Mouse (Mus musculus) neural tube, embryonic 14.5 days (tissue): ENCODE data around the gene Dnal1. TPM values are rescaled to one million over a fixed set of nuclear protein-coding genes. Genes with fewer than 3 reads are reported as not detected.

Experiments used
- ATAC-seq: fragments of 200-750 bp; cut with Nextera tagmentation; 2 replicates; pipeline ENCODE4 v1.8.0; 2017; ENCODE audit warnings: low read depth, mild to moderate bottlenecking, moderate TSS enrichment, moderate library complexity
- H3K27ac ChIP-seq: fragments of 300-500 bp; sonication (generic); 2 replicates; pipeline ENCODE4 v1.5.1; 2014; ENCODE audit warnings: low read depth, mild to moderate bottlenecking, control low read depth, low read length, moderate library complexity, mixed read lengths
- H3K27me3 ChIP-seq: fragments of 300-500 bp; sonication (generic); 2 replicates; pipeline ENCODE4 v1.6.1; 2014; ENCODE audit warnings: low read length; ENCODE audit not compliant: control insufficient read depth, insufficient read depth
- H3K36me3 ChIP-seq: fragments of 300-500 bp; sonication (generic); 2 replicates; pipeline ENCODE4 v1.6.1; 2014; ENCODE audit warnings: low read length, mixed read lengths; ENCODE audit not compliant: control insufficient read depth, insufficient read depth
- H3K4me1 ChIP-seq: fragments of 300-500 bp; sonication (generic); 2 replicates; pipeline ENCODE4 v1.6.1; 2014; ENCODE audit warnings: low read length; ENCODE audit not compliant: control insufficient read depth, insufficient read depth
- H3K4me2 ChIP-seq: fragments of 300-500 bp; sonication (generic); 2 replicates; pipeline ENCODE4 v1.6.1; 2014; ENCODE audit warnings: mild to moderate bottlenecking, low read depth, low read length, control low read depth
- H3K4me3 ChIP-seq: fragments of 300-500 bp; sonication (generic); 2 replicates; pipeline ENCODE4 v1.5.1; 2014; ENCODE audit warnings: low read depth, low read length, control low read depth, mixed read lengths
- H3K9ac ChIP-seq: fragments of 300-500 bp; sonication (generic); replicated peaks from 2 replicates; pipeline ENCODE4 v1.6.1; 2014; ENCODE audit warnings: low read depth, mild to moderate bottlenecking, control low read depth, low read length, mixed read lengths
- H3K9me3 ChIP-seq: fragments of 300-500 bp; sonication (generic); 2 replicates; pipeline ENCODE4 v1.6.1; 2016; ENCODE audit warnings: low read length; ENCODE audit not compliant: control insufficient read depth
- WGBS: fragments of 180-500 bp; shearing (Covaris S2); extraction: QIAGEN DNeasy Blood & Tissue Kit; methylation state at CpG from one replicate; pipeline ENCODE4 v1.1.7; 2014; 5-methylcytosine and 5-hydroxymethylcytosine counted together
- polyA plus RNA-seq: library from polyadenylated mRNA; unstranded; fragments of >200 nt; fragmentation: Nextera tagmentation; extraction: Ambion mirVana; gene quantifications from 2 replicates; pipeline ENCODE4 v1.2.1, GENCODE M21; 2014

The Dnal1 gene
- polyA plus RNA-seq, 1 experiment from 2014 or later = 6.9 TPM

DNA sequence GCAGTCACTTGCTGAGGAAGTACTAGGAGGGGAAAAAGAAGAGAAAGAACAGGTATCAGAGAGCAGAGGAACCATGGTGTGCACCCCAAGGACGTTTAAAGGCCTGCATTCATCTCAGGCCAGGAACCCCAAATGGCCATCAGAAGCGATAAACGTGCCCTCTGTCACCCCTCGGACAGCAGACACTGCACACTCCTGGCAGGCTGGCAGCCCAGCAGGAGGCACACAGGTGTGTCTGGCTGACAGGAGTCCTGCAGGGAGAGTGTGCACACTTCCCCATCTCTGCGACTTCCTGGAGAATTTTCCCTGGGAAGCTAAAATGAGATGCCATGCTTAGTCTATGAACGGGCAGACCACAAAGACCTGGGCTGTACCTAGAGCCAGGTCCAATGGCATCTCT, 39.2 kb downstream of the Dnal1 start:
- H3K27ac ChIP-seq = no peak overlapping the region
- WGBS = 78% methylated on average over 6 of the region's 6 CpGs
- H3K4me2 ChIP-seq = no peak overlapping the region
- ATAC-seq = no peak
- peaks cover 18% of the 10 kb centered on the region for H3K36me3 ChIP-seq
- H3K9me3 ChIP-seq = no peaks in the 10 kb centered on the region
- no peak overlapping the region for H3K4me3 ChIP-seq
- H3K27me3 ChIP-seq = no peaks in the 10 kb centered on the region
- H3K4me1 ChIP-seq = no peaks in the 10 kb centered on the region
- no peak overlapping the region for H3K9ac ChIP-seq

DNA sequence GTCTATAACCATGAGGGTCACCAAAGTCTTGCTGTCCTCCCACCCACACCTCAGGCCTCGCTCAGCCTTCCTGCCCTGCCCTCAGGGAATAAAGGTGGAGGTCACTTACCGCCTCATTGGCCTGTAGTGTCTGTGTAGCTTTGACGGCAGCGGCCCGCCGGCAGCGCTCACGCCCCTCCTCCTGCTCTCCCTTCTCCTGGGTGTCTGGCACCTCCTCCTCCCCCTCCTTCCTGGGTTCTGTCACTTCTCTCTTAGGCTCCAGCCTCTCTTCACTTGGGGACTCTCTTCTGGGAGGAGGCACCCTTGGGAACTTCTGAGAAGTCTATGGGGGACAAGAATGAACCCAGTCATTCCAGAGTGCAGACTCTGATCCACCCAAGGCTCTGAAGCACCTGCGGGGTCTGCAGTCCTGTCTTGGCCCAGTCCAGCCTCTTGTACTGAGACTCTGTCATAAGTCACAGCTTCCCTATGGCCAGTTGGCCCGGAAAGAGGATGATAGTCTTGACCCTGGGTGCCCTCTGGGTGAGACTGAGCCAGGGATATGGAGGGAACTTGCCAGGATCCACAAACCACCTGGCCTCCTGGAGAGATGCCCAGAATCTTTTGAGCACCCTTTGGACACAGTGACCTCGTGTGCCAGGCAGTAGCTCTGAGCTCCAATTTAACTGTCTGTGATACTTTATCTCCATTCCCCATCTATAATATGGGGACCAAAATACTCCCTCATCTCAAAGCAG, 40.8 kb downstream of the Dnal1 start:
- no peak overlapping the region for H3K27ac ChIP-seq
- 62% methylated on average over 11 of the region's 11 CpGs for WGBS
- no peaks in the 10 kb centered on the region for H3K4me1 ChIP-seq
- ATAC-seq = no peak
- no peak overlapping the region for H3K9ac ChIP-seq
- no peaks in the 10 kb centered on the region for H3K27me3 ChIP-seq
- no peak overlapping the region for H3K4me2 ChIP-seq
- no peaks in the 10 kb centered on the region for H3K9me3 ChIP-seq
- no peak overlapping the region for H3K4me3 ChIP-seq
- H3K36me3 ChIP-seq = peaks cover 22% of the 10 kb centered on the region

DNA sequence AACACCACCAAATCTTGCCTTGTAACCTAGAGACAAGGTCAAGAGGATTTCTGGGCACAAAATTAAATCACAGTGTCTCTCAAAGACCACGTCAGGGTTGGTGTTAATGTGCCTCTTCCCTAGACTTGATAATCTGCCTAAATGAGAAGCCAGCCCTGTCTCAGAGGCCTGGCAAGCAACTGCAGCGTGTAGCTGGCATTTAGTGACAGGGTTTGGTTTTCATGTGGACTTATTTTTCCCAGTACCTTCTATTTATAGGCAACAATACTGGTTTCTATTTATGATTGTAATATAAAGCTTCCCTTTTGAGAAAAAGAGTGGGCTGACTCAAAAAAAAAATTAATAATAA, 41.3 kb downstream of the Dnal1 start:
- Histone ChIP-seq H3K4me3 (no peak overlapping the region), H3K9me3 (no peaks in the 10 kb centered on the region), H3K4me1 (no peaks in the 10 kb centered on the region), H3K9ac (no peak overlapping the region), H3K4me2 (no peak overlapping the region), H3K27me3 (no peaks in the 10 kb centered on the region), H3K36me3 (peaks cover 22% of the 10 kb centered on the region), H3K27ac (no peak overlapping the region)
- 87% methylated on average over 2 of the region's 2 CpGs for WGBS
- ATAC-seq = no peak

DNA sequence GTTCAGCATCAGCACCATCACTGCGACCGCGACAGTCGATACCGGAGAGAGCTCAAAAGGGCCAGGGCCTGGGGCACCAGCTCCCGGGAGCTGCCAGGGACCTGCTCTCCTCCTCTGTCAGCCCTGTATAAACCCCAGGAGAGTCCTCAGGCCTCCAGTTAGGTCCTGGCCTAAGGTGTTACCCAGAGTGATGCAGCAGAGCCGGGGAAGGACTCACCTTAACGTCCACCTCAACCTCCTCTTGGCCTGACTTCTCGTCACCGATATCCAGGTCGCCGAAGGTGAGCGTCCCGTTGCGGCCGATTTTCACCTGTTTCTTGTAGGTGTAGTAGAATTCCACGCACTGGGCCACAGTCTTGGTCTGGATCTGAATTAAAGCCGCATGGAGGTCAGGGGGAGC, 42.0 kb downstream of the Dnal1 start:
- 94% methylated on average over 18 of the region's 18 CpGs for WGBS

DNA sequence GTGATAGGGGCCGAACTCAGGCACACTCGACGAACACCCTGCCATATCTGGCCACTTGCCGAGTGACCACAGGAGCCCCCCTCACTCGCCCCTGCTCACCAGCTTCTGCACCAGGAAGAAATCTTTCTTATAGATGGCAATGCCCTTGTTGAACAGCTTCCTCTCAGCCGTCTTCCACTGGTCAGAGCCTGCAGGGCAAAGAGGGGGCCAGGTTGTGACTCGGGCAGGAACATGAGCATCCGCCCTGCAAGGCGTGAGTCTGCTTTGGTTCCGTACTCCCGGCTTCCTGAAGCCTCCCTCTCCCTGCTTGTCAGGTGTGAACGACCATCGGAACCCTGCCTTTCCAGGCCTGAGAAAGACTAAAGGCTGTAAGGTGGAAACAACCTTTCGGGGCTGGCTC, 44.0 kb downstream of the Dnal1 start:
- ATAC-seq = no peak
- H3K4me2 ChIP-seq = no peak overlapping the region
- H3K4me3 ChIP-seq = no peak overlapping the region
- peaks cover 10% of the 10 kb centered on the region for H3K36me3 ChIP-seq
- H3K9me3 ChIP-seq = no peaks in the 10 kb centered on the region
- 94% methylated on average over 14 of the region's 14 CpGs for WGBS
- H3K4me1 ChIP-seq = no peaks in the 10 kb centered on the region
- no peak overlapping the region for H3K9ac ChIP-seq
- no peaks in the 10 kb centered on the region for H3K27me3 ChIP-seq
- no peak overlapping the region for H3K27ac ChIP-seq

More for the DNA sequence above, 42.0 kb downstream of the Dnal1 start:
- Histone ChIP-seq H3K9me3 (no peaks in the 10 kb centered on the region), H3K27me3 (no peaks in the 10 kb centered on the region), H3K4me3 (no peak overlapping the region), H3K4me2 (no peak overlapping the region), H3K36me3 (peaks cover 22% of the 10 kb centered on the region), H3K9ac (no peak overlapping the region), H3K27ac (no peak overlapping the region), H3K4me1 (no peaks in the 10 kb centered on the region)
- ATAC-seq = no peak

DNA sequence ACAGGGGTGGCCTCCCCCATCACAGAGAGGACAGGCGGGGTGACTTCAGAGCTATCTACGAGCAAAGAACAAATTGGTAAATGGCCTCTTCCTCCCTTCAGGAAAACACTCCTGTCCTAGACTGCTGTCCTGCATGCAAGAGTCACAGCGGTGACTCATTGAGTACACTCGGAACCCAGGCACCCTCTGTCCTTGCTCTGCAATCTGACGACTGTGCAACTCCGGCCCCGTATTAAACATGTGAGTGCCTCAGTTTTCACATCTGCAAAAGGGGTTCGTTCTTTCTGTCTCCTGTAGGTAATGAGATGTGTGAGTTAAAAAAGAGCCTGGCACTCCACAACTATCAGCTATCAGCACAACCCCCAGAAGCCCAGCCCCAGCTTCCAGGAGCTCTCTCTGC, 46.3 kb downstream of the Dnal1 start:
- no peak for ATAC-seq
- Histone ChIP-seq H3K4me3 (no peak overlapping the region), H3K36me3 (peaks cover 10% of the 10 kb centered on the region), H3K4me2 (no peak overlapping the region), H3K9me3 (no peaks in the 10 kb centered on the region), H3K4me1 (no peaks in the 10 kb centered on the region), H3K27ac (no peak overlapping the region), H3K27me3 (no peaks in the 10 kb centered on the region), H3K9ac (no peak overlapping the region)
- over 99% methylated on average over 8 of the region's 8 CpGs for WGBS

DNA sequence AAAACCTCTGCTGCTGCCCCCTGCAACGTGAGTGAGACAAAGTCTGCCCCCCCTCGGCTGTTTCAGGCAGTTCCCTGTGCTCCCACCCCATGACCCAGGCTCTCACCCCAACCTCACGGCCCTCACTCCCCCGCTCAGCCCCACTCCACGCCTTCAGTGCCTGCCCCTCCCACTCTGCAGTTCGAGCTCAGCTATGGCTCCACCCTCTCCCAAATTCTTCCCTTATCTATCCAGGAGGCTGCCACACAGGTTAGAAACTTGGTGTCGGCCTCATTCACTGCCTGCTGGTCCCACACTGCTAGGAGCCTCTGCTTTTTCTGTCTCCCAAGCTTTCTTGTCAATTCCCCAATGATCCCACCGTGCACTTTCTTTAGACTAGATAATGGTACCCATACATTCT, 47.0 kb downstream of the Dnal1 start:
- no peaks in the 10 kb centered on the region for H3K4me1 ChIP-seq
- ATAC-seq = no peak
- WGBS = 90% methylated on average over 8 of the region's 8 CpGs

DNA sequence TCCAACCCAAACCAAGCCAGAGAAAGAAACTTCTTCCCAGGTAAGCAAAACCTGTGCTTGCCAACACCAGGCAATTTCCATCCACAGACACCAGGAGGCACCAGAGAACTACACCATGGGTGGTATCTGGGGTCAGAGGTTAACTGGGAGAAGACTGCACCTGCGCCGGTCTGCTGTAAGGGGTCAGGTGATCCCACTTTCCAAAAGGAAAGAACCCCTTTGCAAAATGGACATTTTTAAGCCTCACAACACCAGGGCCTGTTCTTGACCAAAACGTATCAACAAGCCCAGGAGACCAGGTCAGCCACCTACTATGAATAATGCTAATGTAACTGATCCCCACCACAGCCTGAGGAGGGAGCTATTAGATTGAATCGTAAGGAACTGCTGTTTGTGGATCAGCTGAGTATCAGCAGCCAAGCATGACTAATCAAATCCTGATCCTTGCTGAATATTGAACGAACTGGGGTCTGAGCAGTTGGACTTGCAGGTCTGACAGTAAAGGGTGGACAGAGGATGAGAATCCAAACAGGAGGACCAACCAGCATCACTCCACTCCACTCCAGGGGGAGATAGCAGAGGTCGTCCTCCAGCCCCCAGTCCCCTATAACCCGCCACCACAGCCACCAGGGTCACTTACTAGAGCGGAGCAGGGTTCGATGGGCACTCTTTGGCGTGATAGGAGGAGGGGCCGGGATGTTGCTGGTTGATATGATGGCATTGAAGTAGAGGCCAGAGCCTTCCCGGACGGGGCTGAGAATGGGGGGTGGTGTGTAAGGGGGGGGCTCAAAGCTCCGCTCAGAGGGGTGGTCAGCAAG, 47.7 kb downstream of the Dnal1 start:
- Histone ChIP-seq H3K27me3 (no peaks in the 10 kb centered on the region), H3K27ac (no peak overlapping the region), H3K9ac (no peak overlapping the region), H3K36me3 (peaks cover 10% of the 10 kb centered on the region), H3K4me1 (no peaks in the 10 kb centered on the region), H3K9me3 (no peaks in the 10 kb centered on the region), H3K4me2 (no peak overlapping the region), H3K4me3 (no peak overlapping the region)
- no peak for ATAC-seq
- 75% methylated on average over 14 of the region's 14 CpGs for WGBS

More for the DNA sequence above, 47.0 kb downstream of the Dnal1 start:
- H3K9me3 ChIP-seq = no peaks in the 10 kb centered on the region
- H3K36me3 ChIP-seq = peaks cover 10% of the 10 kb centered on the region
- H3K9ac ChIP-seq = no peak overlapping the region
- no peak overlapping the region for H3K27ac ChIP-seq
- H3K4me3 ChIP-seq = no peak overlapping the region
- H3K27me3 ChIP-seq = no peaks in the 10 kb centered on the region
- H3K4me2 ChIP-seq = no peak overlapping the region

DNA sequence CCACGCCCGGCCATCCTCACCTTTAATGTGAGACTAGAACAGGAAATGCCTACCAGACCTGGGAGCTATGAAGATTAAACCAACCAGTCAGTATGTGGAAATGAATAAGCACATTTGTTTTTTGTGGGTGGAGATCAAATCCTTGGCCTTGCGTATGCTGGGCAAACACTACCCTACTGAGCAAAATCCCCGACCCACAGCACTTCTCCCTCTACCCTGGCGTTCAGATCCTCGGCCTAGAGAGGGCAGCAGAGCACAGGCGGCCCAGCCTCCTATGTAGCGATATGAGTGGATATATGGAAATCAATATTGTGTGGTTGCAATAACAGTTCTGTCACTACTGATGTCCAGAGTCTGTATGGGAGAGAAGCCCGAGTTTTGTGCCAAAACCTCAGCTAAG, 49.0 kb downstream of the Dnal1 start:
- peaks cover 7% of the 10 kb centered on the region for H3K36me3 ChIP-seq
- H3K9ac ChIP-seq = no peak overlapping the region
- H3K4me2 ChIP-seq = no peak overlapping the region
- WGBS = 86% methylated on average over 9 of the region's 9 CpGs
- no peaks in the 10 kb centered on the region for H3K9me3 ChIP-seq
- no peak overlapping the region for H3K4me3 ChIP-seq
- no peaks in the 10 kb centered on the region for H3K4me1 ChIP-seq
- no peak for ATAC-seq
- no peaks in the 10 kb centered on the region for H3K27me3 ChIP-seq
- H3K27ac ChIP-seq = no peak overlapping the region
